ENCODE assay signal across 8 mouse cellular contexts in the genomic region with DNA sequence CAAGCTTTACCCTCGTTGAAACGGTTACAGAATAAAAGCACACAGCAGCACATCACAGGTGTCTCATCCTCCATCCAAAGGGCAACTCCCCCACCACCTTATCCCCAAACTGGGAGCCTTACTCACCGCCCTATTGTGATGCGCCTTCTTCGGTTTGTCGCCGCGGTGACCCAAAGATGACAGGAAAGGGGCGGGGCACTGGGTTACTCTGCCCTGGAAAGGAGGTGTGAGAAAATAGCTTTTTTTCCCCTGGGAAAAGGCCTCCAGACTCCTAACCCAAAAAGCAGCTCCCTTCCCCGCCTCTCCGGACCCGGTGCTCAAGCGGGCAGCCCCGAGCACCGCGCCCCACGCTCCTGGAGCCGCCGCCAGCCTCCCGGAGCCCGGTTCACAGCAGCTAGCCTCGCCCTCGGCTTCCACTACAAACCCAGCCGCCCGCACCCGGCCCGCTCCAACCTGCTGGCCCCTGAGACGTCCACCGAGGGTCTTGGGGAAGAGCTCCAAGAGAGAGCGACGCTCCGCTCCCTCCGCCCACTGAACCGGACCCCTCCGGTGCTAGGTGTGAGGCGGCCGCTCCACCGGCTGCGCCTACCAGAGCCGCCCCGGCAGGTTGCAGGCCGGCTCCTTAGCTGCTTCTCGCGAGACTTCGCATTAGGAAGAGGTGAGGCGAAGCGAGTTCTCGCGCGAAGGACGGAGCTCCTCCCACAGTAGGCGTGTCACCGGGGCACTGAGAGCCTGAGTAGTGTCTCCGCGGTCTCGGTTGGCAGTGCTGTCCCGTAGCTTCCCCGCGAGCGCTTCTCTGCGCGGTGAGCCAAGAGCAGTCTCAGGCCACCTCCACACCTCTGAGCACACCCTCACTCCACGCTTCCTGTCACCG. TPM values are rescaled to one million over a fixed set of nuclear protein-coding genes. Genes with fewer than 3 reads are reported as not detected.
A peak's percentile ranks its signal among the peaks of the same experiment; 100 is the strongest.
DNase-seq lines count a peak whose midpoint lies in the region; ATAC-seq and TF ChIP-seq lines count a peak whose summit lies in the region.

TSS of gene Btbd10 (minus strand) at position 647 of the 874 bp plus-strand sequence.

- in situ Hi-C loops in CH12.LX (cut with MboI; ENCODE audit: low pct_ligation_motif_present, low pct_unique_long_range_greater_than_20kb, low sequenced_read_pairs): no loop called here

- WGBS in forebrain, embryonic 11.5 days: under 1% methylated on average over 64 of the region's 64 CpGs
- WGBS in heart, embryonic 16.5 days: under 1% methylated on average over 62 of the region's 64 CpGs
- under 1% methylated on average over 64 of the region's 64 CpGs for WGBS in liver, embryonic 15.5 days (ENCODE audit: insufficient replicate concordance)
- under 1% methylated on average over 64 of the region's 64 CpGs for WGBS in neural tube, embryonic 12.5 days

- no peaks in the 10 kb centered on the region for H3K27me3 ChIP-seq in CH12.LX (replicated peaks)
- H3K27me3 ChIP-seq in forebrain, embryonic 11.5 days (ENCODE audit: control insufficient read depth, insufficient read depth, low read length): no peaks in the 10 kb centered on the region
- no peaks in the 10 kb centered on the region for H3K27me3 ChIP-seq in heart, embryonic 16.5 days (ENCODE audit: control insufficient read depth, insufficient read depth, low read length)
- H3K27me3 ChIP-seq in liver, embryonic 15.5 days: no peaks in the 10 kb centered on the region
- H3K27me3 ChIP-seq in neural tube, embryonic 12.5 days (replicated peaks): no peaks in the 10 kb centered on the region

- peak within 1 kb of the TSS; percentile 72 to 80 (median 72) for H3K4me3 ChIP-seq in CH12.LX (replicated peaks in 1 of 3; ENCODE audit: low read depth in 2 of 3, low read length in 2 of 3, poor library complexity in 1 of 3)
- H3K4me3 ChIP-seq in forebrain, embryonic 11.5 days (ENCODE audit: low read depth, low read length): peak within 1 kb of the TSS; percentile 72
- H3K4me3 ChIP-seq in heart, embryonic 16.5 days (ENCODE audit: low read length): peak within 1 kb of the TSS; percentile 98
- H3K4me3 ChIP-seq in liver, embryonic 15.5 days (replicated peaks): peak within 1 kb of the TSS; percentile 71
- H3K4me3 ChIP-seq in neural tube, embryonic 12.5 days: peak within 1 kb of the TSS; percentile 90

- no peak for TF ChIP-seq EP300 in CH12.LX (IDR thresholded peaks at IDR 0.05; ENCODE audit: low read length)

- H3K4me2 ChIP-seq in CH12.LX (ENCODE audit: insufficient read depth, low read depth, poor library complexity, severe bottlenecking): peak within 1 kb of the TSS; percentile 85
- H3K4me2 ChIP-seq in forebrain, embryonic 11.5 days (ENCODE audit: low read depth, low read length, severe bottlenecking): peak within 1 kb of the TSS; percentile 67
- peak within 1 kb of the TSS; percentile 97 for H3K4me2 ChIP-seq in heart, embryonic 16.5 days (ENCODE audit: low read depth, low read length)
- H3K4me2 ChIP-seq in liver, embryonic 15.5 days: peak within 1 kb of the TSS; percentile 94
- H3K4me2 ChIP-seq in neural tube, embryonic 12.5 days (replicated peaks): peak within 1 kb of the TSS; percentile 83

- H3K9me3 ChIP-seq in CH12.LX (replicated peaks; ENCODE audit: low read length): no peaks in the 10 kb centered on the region
- no peaks in the 10 kb centered on the region for H3K9me3 ChIP-seq in forebrain, embryonic 11.5 days (ENCODE audit: control insufficient read depth, low read length)
- H3K9me3 ChIP-seq in heart, embryonic 16.5 days (replicated peaks; ENCODE audit: control insufficient read depth, low read length): no peaks in the 10 kb centered on the region
- H3K9me3 ChIP-seq in liver, embryonic 15.5 days (replicated peaks): no peaks in the 10 kb centered on the region
- no peaks in the 10 kb centered on the region for H3K9me3 ChIP-seq in neural tube, embryonic 12.5 days

- peak; percentile 99 for TF ChIP-seq POLR2A in CH12.LX (IDR thresholded peaks at IDR 0.05; ENCODE audit: low read depth, low read length)

- peak; percentile 99 for ATAC-seq in forebrain, embryonic 11.5 days (replicated peaks; ENCODE audit: low FRiP score)
- ATAC-seq in heart, embryonic 16.5 days (replicated peaks; ENCODE audit: extremely low read depth, insufficient read depth, low FRiP score): peak; percentile 98
- peak; percentile 96 for ATAC-seq in liver, embryonic 15.5 days (ENCODE audit: insufficient read depth)
- peak; percentile 99 for ATAC-seq in neural tube, embryonic 12.5 days (ENCODE audit: low FRiP score, low read depth)

- peak; percentile 99 for DNase-seq in CH12.LX (ENCODE audit: extremely low read depth)
- peak; percentile 97 for DNase-seq in c-Kit-positive CD71-positive TER-119-negative erythroid progenitor cells, embryonic 14.5 days (ENCODE audit: low read depth)
- peak; percentile 98 for DNase-seq in forebrain, embryonic 11.5 days (ENCODE audit: low spot score)
- DNase-seq in kidney, postnatal 36 days: peak; percentile 99 to 100
- peak; percentile 95 for DNase-seq in telencephalon, adult 2 months (ENCODE audit: low read depth, low spot score)

- no peak for TF ChIP-seq RAD21 in CH12.LX (IDR thresholded peaks at IDR 0.05; ENCODE audit: low read depth, low read length)

- peaks cover 0 to 37% of the 10 kb centered on the region in 2 experiments; a peak in 2 of 4 replicates for H3K4me1 ChIP-seq in CH12.LX (ENCODE audit: control insufficient read depth in 1 of 2, insufficient read depth in 2 of 2)
- H3K4me1 ChIP-seq in forebrain, embryonic 11.5 days (replicated peaks; ENCODE audit: control insufficient read depth, insufficient read depth, low read length): 0 out of 2 replicates have a peak, but pooled peaks cover 2% of the 10 kb centered on the region
- peaks cover 10% of the 10 kb centered on the region for H3K4me1 ChIP-seq in heart, embryonic 16.5 days (ENCODE audit: control insufficient read depth, insufficient read depth, low read length)
- peaks cover 25% of the 10 kb centered on the region for H3K4me1 ChIP-seq in liver, embryonic 15.5 days (replicated peaks)
- peaks cover 8% of the 10 kb centered on the region; the same call in 1 of the 2 replicates for H3K4me1 ChIP-seq in neural tube, embryonic 12.5 days

- peaks cover 0 to 4% of the 10 kb centered on the region in 2 experiments for H3K36me3 ChIP-seq in CH12.LX (replicated peaks in 1 of 2; ENCODE audit: control insufficient read depth in 1 of 2, insufficient read depth in 1 of 2, low read length in 1 of 2)
- H3K36me3 ChIP-seq in forebrain, embryonic 11.5 days (ENCODE audit: control insufficient read depth, insufficient read depth, low read length): no peaks in the 10 kb centered on the region
- H3K36me3 ChIP-seq in heart, embryonic 16.5 days (ENCODE audit: control insufficient read depth, insufficient read depth): no peaks in the 10 kb centered on the region
- no peaks in the 10 kb centered on the region for H3K36me3 ChIP-seq in liver, embryonic 15.5 days (replicated peaks)
- no peaks in the 10 kb centered on the region for H3K36me3 ChIP-seq in neural tube, embryonic 12.5 days

- H3K27ac ChIP-seq in CH12.LX (ENCODE audit: insufficient read depth, low read depth): peak within 1 kb of the TSS; percentile 71
- peak within 1 kb of the TSS; percentile 82 for H3K27ac ChIP-seq in forebrain, embryonic 11.5 days (ENCODE audit: low read depth, low read length)
- H3K27ac ChIP-seq in heart, embryonic 16.5 days (ENCODE audit: low read length): peak within 1 kb of the TSS; percentile 94
- peak within 1 kb of the TSS; percentile 91 for H3K27ac ChIP-seq in liver, embryonic 15.5 days (replicated peaks)
- H3K27ac ChIP-seq in neural tube, embryonic 12.5 days: peak within 1 kb of the TSS; percentile 74

- H3K79me2 ChIP-seq in CH12.LX (replicated peaks; ENCODE audit: control insufficient read depth, extremely low read depth, insufficient read depth, poor library complexity, severe bottlenecking): 0 out of 2 replicates have a peak, but pooled peaks cover 2% of the 10 kb centered on the region

- dilution Hi-C loops in CH12.LX (cut with MboI; ENCODE audit: extremely low pct_ligation_motif_present, extremely low pct_unique_long_range_greater_than_20kb, low sequenced_read_pairs): no loop called here

- TF ChIP-seq CTCF in CH12.LX (conservative IDR thresholded peaks at IDR 0.05 in 1 of 2, IDR thresholded peaks at IDR 0.05 in 1 of 2; ENCODE audit: low read depth in 2 of 2, low read length in 2 of 2): no peak

- H3K9ac ChIP-seq in CH12.LX (ENCODE audit: insufficient read depth, low read depth): peak within 1 kb of the TSS; percentile 82
- peak within 1 kb of the TSS; percentile 78 for H3K9ac ChIP-seq in forebrain, embryonic 11.5 days (ENCODE audit: low read length)
- peak within 1 kb of the TSS; percentile 96 for H3K9ac ChIP-seq in heart, embryonic 16.5 days (ENCODE audit: low read length)
- peak within 1 kb of the TSS; percentile 88 for H3K9ac ChIP-seq in liver, embryonic 15.5 days
- H3K9ac ChIP-seq in neural tube, embryonic 12.5 days: peak within 1 kb of the TSS; percentile 88

TF ChIP-seq in CH12.LX, 34 proteins besides CTCF, POLR2A, EP300 and RAD21 (continues in another document):
- TF ChIP-seq CHD2 (IDR thresholded peaks at IDR 0.05; ENCODE audit: low read length): peak; percentile 99
- TF ChIP-seq HCFC1 (IDR thresholded peaks at IDR 0.05; ENCODE audit: low read depth, low read length): peak; percentile 22
- no peak for TF ChIP-seq CHD1 (IDR thresholded peaks at IDR 0.05; ENCODE audit: low read depth, low read length)
- no peak for TF ChIP-seq MAZ (IDR thresholded peaks at IDR 0.05; ENCODE audit: low read depth, low read length)
- TF ChIP-seq UBTF (IDR thresholded peaks at IDR 0.05; ENCODE audit: low read depth, low read length): no peak
- TF ChIP-seq RCOR1 (conservative IDR thresholded peaks at IDR 0.05; ENCODE audit: low read depth, low read length): no peak
- TF ChIP-seq JUN (IDR thresholded peaks at IDR 0.05; ENCODE audit: insufficient read depth, low read depth, low read length): no peak
- no peak for TF ChIP-seq ZKSCAN1 (IDR thresholded peaks at IDR 0.05; ENCODE audit: borderline replicate concordance, low read depth, low read length)
- TF ChIP-seq TCF12 (IDR thresholded peaks at IDR 0.05; ENCODE audit: low read depth, low read length): peak; percentile 95
- peak; percentile 98 for TF ChIP-seq NELFE (IDR thresholded peaks at IDR 0.05; ENCODE audit: low read depth, low read length)
- no peak for TF ChIP-seq ETS1 (conservative IDR thresholded peaks at IDR 0.05; ENCODE audit: low read depth, low read length)
- no peak for TF ChIP-seq GABPA (IDR thresholded peaks at IDR 0.05; ENCODE audit: insufficient replicate concordance, low read depth, low read length)
- TF ChIP-seq POLR2AphosphoS2 (IDR thresholded peaks at IDR 0.05; ENCODE audit: low read depth, low read length): peak; percentile 89

RNA-seq across cellular contexts. Expression of gene Btbd10, which starts in this region (rescaled TPM):
- total RNA-seq in CH12.LX (2012; rRNA removed): 17.0 and 19.3 TPM in 2 replicates
- total RNA-seq in CH12.LX (2014; rRNA removed): 23.9 and 27.9 TPM in 2 replicates
- polyA plus RNA-seq in CH12.LX (2012; ENCODE audit: insufficient read length, low read depth): 13.6 and 14.0 TPM in 2 replicates
- polyA plus RNA-seq in forebrain, embryonic 11.5 days (2014; fragmentation: Nextera tagmentation; extraction: Ambion mirVana): 33.8 and 35.6 TPM in 2 replicates
- polyA plus RNA-seq in heart, embryonic 16.5 days (2015; fragmentation: Nextera tagmentation; extraction: Ambion mirVana): 22.5 and 24.3 TPM in 2 replicates
- 7.1 and 8.1 TPM in 2 replicates for polyA plus RNA-seq in liver, embryonic 15.5 days (2015; fragmentation: Nextera tagmentation; extraction: Ambion mirVana)
- polyA plus RNA-seq in neural tube, embryonic 12.5 days (2016; fragmentation: Nextera tagmentation; extraction: Ambion mirVana): 42.3 and 47.3 TPM in 2 replicates

Comparison
In these comparisons a context has a peak if more than half of its experiments do, and no peak if none do; other contexts are left out.
1. Peak in every context shown above with its lines: DNase-seq, ATAC-seq, H3K4me3 ChIP-seq and H3K27ac ChIP-seq.